Mouse (Mus musculus) heart, embryonic 11.5 days (tissue): ENCODE results near the gene Cap2. TPM values are rescaled to one million over a fixed set of nuclear protein-coding genes. Genes with fewer than 3 reads are reported as not detected.

Experiments used
- ATAC-seq: fragments of 200-750 bp; cut with Nextera tagmentation; replicated peaks from 2 replicates; pipeline ENCODE4 v1.8.0; 2017; ENCODE audit warnings: moderate library complexity; ENCODE audit not compliant: insufficient number of reproducible peaks, low FRiP score, low TSS enrichment
- H3K27ac ChIP-seq: fragments of 300-500 bp; sonication (generic); 2 replicates; pipeline ENCODE4 v1.5.1; 2014; ENCODE audit warnings: mild to moderate bottlenecking, low read depth, low read length
- H3K27me3 ChIP-seq: fragments of 300-500 bp; sonication (generic); 2 replicates; pipeline ENCODE4 v1.6.1; 2014; ENCODE audit warnings: mild to moderate bottlenecking, low read length, mixed read lengths; ENCODE audit not compliant: control insufficient read depth, insufficient read depth
- H3K36me3 ChIP-seq: fragments of 300-500 bp; sonication (generic); 2 replicates; pipeline ENCODE4 v1.6.1; 2014; ENCODE audit warnings: mild to moderate bottlenecking, low read length, moderate library complexity, mixed read lengths; ENCODE audit not compliant: control insufficient read depth, insufficient read depth
- H3K4me1 ChIP-seq: fragments of 300-500 bp; sonication (generic); 2 replicates; pipeline ENCODE4 v1.6.1; 2014; ENCODE audit warnings: low read length; ENCODE audit not compliant: control insufficient read depth, insufficient read depth
- H3K4me2 ChIP-seq: fragments of 300-500 bp; sonication (generic); 2 replicates; pipeline ENCODE4 v1.6.1; 2014; ENCODE audit warnings: mild to moderate bottlenecking, moderate library complexity
- H3K4me3 ChIP-seq: fragments of 300-500 bp; sonication (generic); 2 replicates; pipeline ENCODE4 v1.5.1; 2014; ENCODE audit warnings: low read depth, low read length
- H3K9ac ChIP-seq: fragments of 300-500 bp; sonication (generic); 2 replicates; pipeline ENCODE4 v1.6.1; 2014; ENCODE audit warnings: mild to moderate bottlenecking, low read depth, low read length, moderate library complexity
- H3K9me3 ChIP-seq: fragments of 300-500 bp; sonication (generic); replicated peaks from 2 replicates; pipeline ENCODE4 v1.6.1; 2016; ENCODE audit warnings: low read length; ENCODE audit not compliant: control insufficient read depth
- WGBS: fragments of 180-500 bp; shearing (Covaris S2); extraction: QIAGEN DNeasy Blood & Tissue Kit; methylation state at CpG from one replicate; pipeline ENCODE4 v1.1.7; 2014; ENCODE audit not compliant: insufficient replicate concordance; 5-methylcytosine and 5-hydroxymethylcytosine counted together
- polyA plus RNA-seq: library from polyadenylated mRNA; unstranded; fragments of >200 nt; fragmentation: Nextera tagmentation; extraction: Ambion mirVana; gene quantifications from 2 replicates; pipeline ENCODE4 v1.2.1, GENCODE M21; 2014

The Cap2 gene
- polyA plus RNA-seq, 1 experiment from 2014 or later: 122 TPM

DNA sequence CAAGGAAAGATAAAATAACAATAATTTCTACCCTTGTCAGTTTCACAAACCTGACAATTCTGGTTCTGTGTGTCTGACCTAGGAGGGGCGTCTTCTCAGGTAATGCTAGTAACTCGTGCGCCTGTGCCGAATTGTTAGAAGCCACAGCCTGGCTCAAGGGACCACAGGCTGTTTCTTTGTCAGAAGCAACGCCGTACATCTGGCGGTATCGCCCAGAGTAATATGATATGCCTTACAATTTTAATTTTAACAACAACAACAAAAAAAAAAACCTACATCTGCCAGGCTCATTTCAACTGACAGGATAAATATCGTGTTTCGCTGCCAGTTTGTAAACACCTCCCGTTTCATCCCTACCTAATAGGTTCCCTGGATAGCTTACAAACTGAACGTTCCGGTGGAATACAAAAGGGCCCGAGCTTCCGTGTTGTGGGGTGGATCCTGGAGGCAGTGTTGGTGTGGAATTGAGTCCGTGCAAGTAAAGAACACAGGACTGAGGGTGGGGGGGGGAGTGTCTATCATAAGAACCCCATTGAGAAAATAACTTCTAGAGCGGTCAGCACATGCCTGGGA lies 86.2 kb downstream of the Cap2 start:
- H3K36me3 ChIP-seq: no peaks in the 10 kb centered on the region
- H3K4me1 ChIP-seq: no peaks in the 10 kb centered on the region
- H3K9me3 ChIP-seq: no peaks in the 10 kb centered on the region
- no peaks in the 10 kb centered on the region for H3K27me3 ChIP-seq
- no peak overlapping the region for H3K4me2 ChIP-seq
- WGBS: 90% methylated on average over 17 of the region's 17 CpGs
- no peak for ATAC-seq
- H3K9ac ChIP-seq: no peak overlapping the region
- H3K27ac ChIP-seq: no peak overlapping the region
- H3K4me3 ChIP-seq: no peak overlapping the region

DNA sequence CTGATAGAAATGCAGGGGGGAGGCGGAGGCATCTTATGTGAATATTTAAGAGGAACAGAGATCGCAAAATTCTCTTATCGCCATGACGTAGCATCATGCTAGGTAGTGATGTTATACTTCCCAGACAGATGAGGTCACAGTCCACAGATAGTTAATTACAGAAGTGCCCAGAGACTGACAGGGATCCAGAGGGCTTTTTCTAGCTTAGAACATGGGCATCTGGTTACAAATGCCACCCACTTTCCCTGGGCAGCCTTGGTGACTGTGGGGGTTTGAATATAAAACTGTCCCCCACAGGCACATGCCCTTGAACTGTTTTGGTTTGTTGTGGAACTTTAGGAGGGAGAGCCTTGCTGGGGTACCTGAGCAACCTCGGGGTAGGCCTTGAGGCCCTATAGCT lies 87.0 kb downstream of the Cap2 start:
- H3K27ac ChIP-seq: no peak overlapping the region
- H3K9ac ChIP-seq: no peak overlapping the region
- H3K4me1 ChIP-seq: no peaks in the 10 kb centered on the region
- H3K36me3 ChIP-seq: no peaks in the 10 kb centered on the region
- WGBS: 87% methylated on average over 5 of the region's 5 CpGs
- H3K27me3 ChIP-seq: no peaks in the 10 kb centered on the region
- H3K4me3 ChIP-seq: no peak overlapping the region
- no peaks in the 10 kb centered on the region for H3K9me3 ChIP-seq
- no peak overlapping the region for H3K4me2 ChIP-seq
- ATAC-seq: no peak

DNA sequence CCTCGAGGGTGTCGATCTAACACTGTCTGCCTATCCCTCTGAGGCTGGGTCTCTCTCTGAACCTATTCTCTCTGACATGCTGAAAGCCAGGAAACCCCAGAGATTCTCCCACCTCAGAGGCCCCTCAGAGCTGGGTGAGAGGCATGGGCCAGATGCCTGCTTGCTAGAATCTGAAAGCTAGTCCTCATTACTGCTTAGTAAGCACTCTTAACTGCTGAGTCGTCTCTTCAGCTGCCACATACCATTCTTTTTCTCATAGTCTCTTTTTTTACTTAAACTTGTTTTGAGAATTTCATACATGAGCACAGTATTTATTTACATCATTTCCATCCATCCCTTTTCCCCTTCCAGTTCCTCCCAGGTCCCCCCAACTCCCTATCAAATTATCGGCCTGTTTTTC lies 89.2 kb downstream of the Cap2 start:
- 85% methylated on average over 4 of the region's 4 CpGs for WGBS
- Histone ChIP-seq H3K27me3 (no peaks in the 10 kb centered on the region), H3K36me3 (no peaks in the 10 kb centered on the region)

DNA sequence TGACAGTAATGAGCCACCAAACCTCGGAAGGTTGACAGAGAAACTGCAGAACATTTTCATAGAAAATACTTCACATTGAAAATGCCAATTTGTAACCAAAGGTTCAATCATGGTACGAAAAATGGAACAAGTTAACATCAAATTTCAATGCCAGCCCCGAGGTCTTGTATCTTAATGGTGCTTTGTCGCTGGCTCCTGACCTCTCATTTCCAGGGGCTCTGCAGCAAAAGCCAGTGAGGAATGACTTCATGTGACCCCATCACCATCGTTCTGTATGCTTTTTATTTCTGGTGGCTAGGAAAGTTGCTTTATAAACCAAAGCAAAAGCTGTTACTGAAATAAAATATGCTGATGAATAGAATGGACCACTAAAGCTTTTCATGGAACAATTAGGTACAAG lies 99.0 kb downstream of the Cap2 start:
- 81% methylated on average over 5 of the region's 5 CpGs for WGBS
- Histone ChIP-seq H3K9ac (no peak overlapping the region), H3K27me3 (no peaks in the 10 kb centered on the region), H3K9me3 (no peaks in the 10 kb centered on the region), H3K27ac (no peak overlapping the region), H3K36me3 (no peaks in the 10 kb centered on the region), H3K4me2 (no peak overlapping the region), H3K4me1 (no peaks in the 10 kb centered on the region), H3K4me3 (no peak overlapping the region)
- ATAC-seq: no peak

More for the DNA sequence above, 89.2 kb downstream of the Cap2 start:
- Histone ChIP-seq H3K9ac (no peak overlapping the region), H3K4me2 (no peak overlapping the region), H3K9me3 (no peaks in the 10 kb centered on the region), H3K4me1 (peaks cover 3% of the 10 kb centered on the region; the same call in 1 of the 2 replicates), H3K4me3 (no peak overlapping the region), H3K27ac (no peak overlapping the region)
- no peak for ATAC-seq

DNA sequence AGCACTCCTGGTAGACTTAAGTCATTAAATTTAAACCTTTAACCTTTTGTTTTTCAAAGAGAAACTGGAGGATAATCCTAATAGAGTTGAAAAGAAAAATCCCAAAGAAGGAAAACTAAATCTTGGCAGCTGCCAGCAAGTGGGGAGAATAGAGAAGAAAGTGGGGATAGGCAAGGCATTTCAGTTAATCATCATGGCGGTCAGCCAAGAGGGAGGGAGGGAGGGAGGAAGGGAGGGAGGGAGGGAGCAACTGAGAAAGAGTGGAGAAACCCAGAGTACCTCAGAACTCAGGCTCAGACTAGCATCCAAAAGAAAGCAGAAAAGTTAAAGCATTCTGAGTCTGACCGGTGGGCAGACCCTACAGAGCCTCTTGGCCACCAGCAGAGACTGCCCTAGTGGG lies 99.7 kb downstream of the Cap2 start:
- Histone ChIP-seq H3K9ac (no peak overlapping the region), H3K9me3 (no peaks in the 10 kb centered on the region), H3K36me3 (no peaks in the 10 kb centered on the region), H3K4me1 (no peaks in the 10 kb centered on the region), H3K4me3 (no peak overlapping the region), H3K4me2 (no peak overlapping the region), H3K27me3 (no peaks in the 10 kb centered on the region), H3K27ac (no peak overlapping the region)
- WGBS: 76% methylated on average over 2 of the region's 2 CpGs
- ATAC-seq: no peak

- H3K36me3 ChIP-seq: no peaks in the 10 kb centered on the region
- no peak overlapping the region for H3K4me2 ChIP-seq
- H3K9ac ChIP-seq: no peak overlapping the region
- H3K27me3 ChIP-seq: no peaks in the 10 kb centered on the region
- H3K4me1 ChIP-seq: no peaks in the 10 kb centered on the region
- H3K4me3 ChIP-seq: no peak overlapping the region
- no peak for ATAC-seq
- WGBS: 72% methylated on average over 11 of the region's 11 CpGs
- no peak overlapping the region for H3K27ac ChIP-seq
- H3K9me3 ChIP-seq: no peaks in the 10 kb centered on the region
These were observed 101.0 kb downstream of the Cap2 start for GRCm38 (mm10) chr13:46602674-46603073.

GRCm38 (mm10) chr13:46611033-46611432 lies 109.4 kb downstream of the Cap2 start:
- Histone ChIP-seq H3K4me2 (no peak overlapping the region), H3K27me3 (no peaks in the 10 kb centered on the region), H3K4me3 (no peak overlapping the region), H3K9me3 (no peaks in the 10 kb centered on the region), H3K4me1 (peaks cover 4% of the 10 kb centered on the region; the same call in 1 of the 2 replicates), H3K36me3 (peaks cover 8% of the 10 kb centered on the region), H3K27ac (no peak overlapping the region), H3K9ac (no peak overlapping the region)
- WGBS: 53% methylated on average over 3 of the region's 3 CpGs
- ATAC-seq: no peak

DNA sequence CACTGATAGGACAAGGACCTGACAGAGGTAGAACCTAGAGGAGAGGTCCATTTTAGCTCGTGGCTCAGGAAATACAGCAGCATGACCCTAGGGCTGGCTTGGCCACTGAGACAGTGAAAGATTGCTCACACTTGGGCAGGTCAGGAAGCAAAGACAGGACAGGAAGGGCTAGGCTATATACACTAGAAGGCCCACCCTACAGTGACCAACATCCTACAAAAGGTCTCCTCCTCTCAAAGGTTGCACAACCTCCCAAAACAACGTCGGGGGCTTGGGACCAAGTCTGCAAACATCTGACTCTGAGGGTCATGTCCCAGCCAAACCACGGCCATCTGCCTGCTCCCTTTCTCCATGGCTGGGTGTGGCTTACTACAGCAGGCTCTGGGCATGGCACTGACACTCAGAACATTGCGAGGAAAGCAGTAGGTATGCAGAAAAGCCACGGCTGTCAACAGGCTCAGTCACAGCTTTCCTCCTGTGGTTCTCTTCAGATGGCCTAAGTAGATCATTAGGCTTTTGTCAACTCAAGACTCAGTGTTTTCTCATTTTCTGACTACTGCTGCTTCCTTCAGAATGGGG lies 112.1 kb downstream of the Cap2 start:
- H3K27ac ChIP-seq: no peak overlapping the region
- no peaks in the 10 kb centered on the region for H3K27me3 ChIP-seq
- 67% methylated on average over 6 of the region's 6 CpGs for WGBS
- no peak overlapping the region for H3K4me2 ChIP-seq
- no peak overlapping the region for H3K4me3 ChIP-seq
- H3K4me1 ChIP-seq: peaks cover 4% of the 10 kb centered on the region; the same call in 1 of the 2 replicates
- ATAC-seq: no peak
- H3K9ac ChIP-seq: no peak overlapping the region
- H3K36me3 ChIP-seq: peaks cover 8% of the 10 kb centered on the region
- H3K9me3 ChIP-seq: no peaks in the 10 kb centered on the region
